Mouse (Mus musculus) left cerebral cortex, postnatal 14 days (tissue): ENCODE data around the gene Ino80d. TPM values are rescaled to one million over a fixed set of nuclear protein-coding genes. Genes with fewer than 3 reads are reported as not detected.
"Not testable (repeated sequence)": the region's sequence is repeated elsewhere in the genome, so short reads cannot be mapped to it uniquely, and the experiment has no call there.

Experiments used
- DNase-seq, 2 experiments: peaks; one replicate each; pipeline ENCODE4 v3.0.0; 2021 to 2022; ENCODE audit warnings: low spot score in 2 of 2, mixed read lengths in 1 of 2
- intact Hi-C: fragments of 180-260 bp; cut with DNase I; formaldehyde crosslinking; loops from one replicate; pipeline ENCODE4 v1.15.1; 2025
- long read RNA-seq, 2 experiments: library from polyadenylated mRNA; stranded (forward); transcript quantifications; one replicate each; pipeline ENCODE4 v2.0.0; 2021
- total RNA-seq, 2 experiments: library from RNA; stranded (reverse); gene quantifications; 2 replicates each; pipeline ENCODE4 v1.2.3; 2021

The Ino80d gene
- 10 to 100 TPM; 27.4 to 29.6 TPM for total RNA-seq
- long read RNA-seq, experiment 1, partial matches to known transcripts = 0 of 31 reads
- long read RNA-seq, experiment 1, other reads (novel, unspliced or antisense) = 31 of 31 reads
- long read RNA-seq, experiment 2, partial matches to known transcripts = 0 of 34 reads
- long read RNA-seq, experiment 2, other reads (novel, unspliced or antisense) = 34 of 34 reads

DNA sequence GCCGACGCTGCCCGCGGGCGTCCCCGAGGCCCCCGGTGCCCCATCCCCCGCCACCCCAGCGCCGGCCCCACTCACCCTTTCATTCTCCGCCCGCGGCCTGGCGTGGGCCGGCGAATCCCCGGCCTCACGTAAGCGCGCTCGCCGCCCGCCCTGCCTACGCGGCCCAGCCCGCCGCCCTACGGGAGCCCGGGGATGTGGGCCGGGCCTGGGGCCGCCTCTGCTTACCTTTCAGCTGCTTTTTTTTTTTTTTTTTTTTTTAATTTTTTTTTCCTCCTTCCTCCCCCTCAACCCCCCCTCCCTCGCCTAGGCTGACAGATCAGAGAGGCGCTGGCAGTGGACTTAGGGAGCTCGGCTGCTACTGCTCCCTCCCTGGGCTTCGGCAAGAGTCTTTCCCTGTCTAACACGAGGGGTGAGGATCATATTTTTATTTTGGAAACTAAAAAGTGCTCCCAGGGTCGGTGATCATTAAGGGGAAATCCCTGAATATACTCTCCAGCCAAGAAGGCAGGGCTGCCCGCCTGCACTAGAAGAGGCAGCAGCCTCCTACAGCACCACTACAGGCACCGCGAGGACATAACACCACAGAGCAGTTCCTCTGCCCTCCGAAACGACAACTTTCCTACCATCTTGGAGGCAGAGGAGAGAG is at the start of gene Ino80d:
Gene Ino80d (minus strand): TSS at position 532 of the 646 bp plus-strand sequence.
- peak; percentile 79 to 88 for DNase-seq

DNA sequence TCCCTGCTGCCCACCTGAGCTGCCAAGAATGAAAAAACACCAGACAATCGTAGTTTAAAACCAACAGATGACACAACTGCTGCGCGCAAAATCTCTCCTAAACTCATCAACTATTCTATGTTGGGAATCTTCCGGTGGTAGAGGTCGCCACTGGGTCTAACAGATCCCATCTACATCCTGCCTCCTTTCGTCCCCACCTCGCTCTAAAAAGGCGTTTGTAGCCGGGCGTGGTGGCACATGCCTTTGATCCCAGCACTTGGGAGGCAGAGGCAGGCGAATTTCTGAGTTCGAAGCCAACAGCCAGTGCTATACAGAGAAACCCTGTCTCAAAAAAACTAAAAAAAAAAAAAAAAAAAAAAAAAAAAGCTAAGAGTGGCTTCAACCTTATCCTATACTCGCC is 25.8 kb upstream of the Ino80d start:
- intact Hi-C loops = no loop called here
- DNase-seq = no peak

More for the DNA sequence above, at the start of gene Ino80d:
- intact Hi-C loops = no loop called here

DNA sequence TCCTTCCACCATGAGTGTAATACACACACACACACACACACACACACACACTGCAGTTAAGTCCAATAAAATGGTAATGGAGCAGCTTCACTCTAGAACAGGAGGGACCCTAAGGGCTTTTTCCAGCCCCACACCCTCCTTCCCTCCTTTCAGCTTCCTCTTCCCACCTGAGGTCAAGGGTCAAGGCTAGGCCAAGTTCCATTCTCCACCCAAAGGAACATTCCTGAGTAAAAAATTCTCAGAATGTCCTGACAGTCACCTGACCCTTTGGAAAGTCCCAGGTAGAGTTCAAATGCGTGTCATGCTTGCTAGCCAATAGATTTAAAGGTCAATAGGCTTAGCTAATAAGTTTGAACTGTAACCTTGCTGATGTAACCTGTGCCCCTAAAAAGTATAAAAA is 24.1 kb upstream of the Ino80d start:
- intact Hi-C loops = not testable (repeated sequence)

DNA sequence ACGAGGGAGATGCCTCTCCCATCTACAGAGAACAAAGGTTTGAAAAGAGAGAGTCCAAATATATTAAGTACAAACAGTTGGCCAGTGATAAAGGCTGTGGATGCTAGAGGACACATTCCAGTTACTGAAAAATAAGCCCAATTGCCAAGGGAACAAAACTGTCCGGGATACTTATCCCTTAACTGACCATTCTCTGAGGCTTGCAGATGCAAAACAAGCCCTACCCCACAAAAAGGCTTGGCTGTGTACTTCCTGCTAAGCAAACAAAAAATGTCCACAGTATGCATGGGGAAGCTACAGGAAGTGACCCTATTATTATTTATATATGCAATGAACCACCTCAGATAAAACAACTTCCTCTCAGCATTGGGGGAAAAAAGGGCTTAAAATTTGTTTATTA is 23.5 kb upstream of the Ino80d start:
- DNase-seq = no peak
- intact Hi-C loops = no loop called here

More for the DNA sequence above, 24.1 kb upstream of the Ino80d start:
- DNase-seq = not testable (repeated sequence)

DNA sequence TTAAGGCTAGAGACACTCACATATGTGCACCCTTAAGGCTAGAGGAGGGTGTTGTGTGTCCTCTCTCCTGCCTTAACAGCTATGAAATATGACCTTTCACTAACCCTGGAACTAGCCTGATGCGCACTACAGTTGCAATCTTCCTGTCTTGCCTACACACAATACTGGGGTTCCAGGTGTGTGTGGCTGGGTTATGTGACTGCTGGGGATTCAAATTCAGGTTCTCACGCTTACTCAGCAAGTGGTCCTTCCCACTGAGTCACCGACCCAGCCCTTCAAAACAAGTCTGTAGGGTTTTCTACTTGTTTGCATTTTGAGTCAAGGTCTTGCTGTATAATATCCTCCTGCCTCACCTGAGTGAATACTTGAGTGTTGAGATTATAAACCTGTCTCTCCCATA is 20.1 kb upstream of the Ino80d start:
- no peak for DNase-seq
- intact Hi-C loops = no loop called here

DNA sequence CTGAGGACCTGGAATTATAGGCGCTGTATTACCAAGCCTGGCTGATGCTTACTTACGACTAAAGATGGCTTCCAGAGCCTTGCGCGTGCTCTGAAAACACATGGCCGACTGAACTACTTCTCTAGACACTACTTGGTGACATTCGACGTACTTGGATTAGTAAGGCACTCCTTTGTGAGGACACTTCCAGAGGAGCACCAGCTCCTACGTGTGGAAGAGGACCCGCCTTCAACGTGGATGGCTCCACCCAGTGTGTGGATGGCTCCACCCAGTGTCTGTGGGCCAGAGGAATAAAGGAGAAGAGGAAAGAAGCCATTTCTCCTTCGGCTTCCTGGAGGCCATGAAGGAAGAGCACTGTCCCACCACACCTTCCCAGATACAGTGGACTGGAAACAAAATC is 17.3 kb upstream of the Ino80d start:
- no peak for DNase-seq
- intact Hi-C loops = no loop called here

DNA sequence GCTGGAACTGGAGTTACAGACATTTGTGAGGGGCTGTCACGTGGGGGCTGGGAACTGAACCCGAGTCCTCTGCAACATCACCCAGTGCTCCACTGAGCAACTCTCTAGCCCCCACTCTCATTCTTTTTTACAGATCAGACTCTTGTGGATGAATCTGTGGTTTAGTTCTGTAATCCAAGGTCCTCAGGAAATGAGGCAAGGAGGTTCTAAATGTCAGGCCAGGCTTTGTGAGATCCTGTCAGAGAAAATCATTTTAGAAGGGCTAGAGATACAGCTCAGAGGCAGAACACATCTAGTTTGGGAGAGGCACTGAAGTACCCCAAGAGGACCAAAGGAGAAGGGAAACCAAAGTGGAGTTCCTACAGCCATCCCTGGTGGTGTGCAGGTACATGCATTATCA is 16.4 kb upstream of the Ino80d start:
- intact Hi-C loops = no loop called here
- DNase-seq = no peak

DNA sequence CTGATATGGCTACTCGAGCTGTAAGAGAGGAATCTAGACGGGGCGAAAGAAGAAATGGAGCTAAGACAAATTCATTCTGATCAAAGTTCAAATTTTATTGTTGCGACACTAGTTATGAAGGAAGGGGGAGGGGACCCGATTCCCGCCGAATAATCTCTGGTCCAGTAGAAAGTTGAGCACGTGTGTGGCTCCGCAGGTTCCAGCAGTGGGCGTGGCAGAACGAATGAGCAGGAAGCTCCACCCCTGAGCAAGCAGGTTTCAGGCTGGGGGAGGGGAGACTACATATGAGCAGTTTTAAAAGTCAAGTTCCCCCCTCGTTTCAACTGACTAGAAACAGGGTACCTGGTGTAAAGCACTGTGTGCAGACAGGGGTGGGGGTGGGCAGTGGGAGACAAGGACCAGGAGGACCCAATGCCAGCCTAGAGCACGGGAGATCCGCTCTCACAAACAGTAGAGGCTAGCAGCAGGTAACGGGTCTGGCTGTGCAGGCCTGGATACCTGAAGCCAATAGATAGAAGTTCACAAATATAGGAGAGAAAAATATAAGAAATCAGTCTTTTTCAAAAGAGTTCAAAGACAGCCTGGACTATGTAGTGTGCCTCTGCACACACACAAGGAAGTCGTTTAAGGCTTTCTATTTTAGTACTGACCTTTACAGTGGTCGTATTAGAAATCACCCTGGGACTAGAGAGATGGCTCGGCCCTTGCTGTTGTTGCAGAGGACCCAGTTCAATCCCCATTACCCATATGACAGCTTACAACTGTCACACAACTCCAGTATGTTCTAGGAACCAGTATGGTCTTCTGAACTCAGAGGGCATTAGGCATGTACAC is 15.6 kb upstream of the Ino80d start:
- no peak for DNase-seq
- intact Hi-C loops = no loop called here

DNA sequence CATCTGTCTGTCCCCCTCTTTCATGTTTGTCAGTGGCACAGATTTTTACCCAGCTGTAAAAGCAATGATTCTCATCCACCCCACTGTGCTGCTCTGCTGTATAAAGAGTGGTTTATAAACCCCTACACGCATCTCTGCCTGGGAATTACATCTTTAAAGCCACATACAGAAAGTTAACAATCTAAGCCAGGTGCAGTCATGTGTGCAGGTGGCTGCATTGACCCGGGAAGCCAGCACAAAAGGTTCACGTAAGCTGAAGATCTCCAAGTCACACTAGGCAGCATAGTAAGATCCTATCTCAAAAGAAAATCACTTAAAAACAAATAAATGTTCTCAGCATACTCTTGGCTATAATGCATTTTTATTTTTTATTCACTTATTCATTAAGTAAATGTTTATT is 14.8 kb upstream of the Ino80d start:
- intact Hi-C loops = no loop called here
- DNase-seq = no peak

DNA sequence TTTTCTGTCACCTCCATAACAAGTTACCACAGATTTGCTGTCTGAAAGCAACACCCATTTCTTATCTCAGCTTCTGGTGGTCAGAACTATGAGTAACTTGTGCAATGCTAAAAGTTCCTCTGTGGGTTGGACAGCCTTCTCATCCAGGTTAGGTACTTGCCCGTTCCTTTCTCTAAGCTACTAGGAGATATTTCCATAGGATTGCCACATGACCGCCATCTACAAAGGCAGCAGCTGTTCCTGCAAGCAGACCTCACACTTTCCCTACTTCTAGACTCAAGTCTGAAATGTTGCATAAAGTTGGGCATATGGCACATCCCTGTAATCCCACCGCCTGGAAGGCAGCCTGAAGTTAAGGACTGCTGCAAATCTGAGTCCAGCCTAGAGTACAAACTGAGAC is 11.7 kb upstream of the Ino80d start:
- peak in 1 of 2 experiments; percentile 42 for DNase-seq
- intact Hi-C loops = no loop called here

DNA sequence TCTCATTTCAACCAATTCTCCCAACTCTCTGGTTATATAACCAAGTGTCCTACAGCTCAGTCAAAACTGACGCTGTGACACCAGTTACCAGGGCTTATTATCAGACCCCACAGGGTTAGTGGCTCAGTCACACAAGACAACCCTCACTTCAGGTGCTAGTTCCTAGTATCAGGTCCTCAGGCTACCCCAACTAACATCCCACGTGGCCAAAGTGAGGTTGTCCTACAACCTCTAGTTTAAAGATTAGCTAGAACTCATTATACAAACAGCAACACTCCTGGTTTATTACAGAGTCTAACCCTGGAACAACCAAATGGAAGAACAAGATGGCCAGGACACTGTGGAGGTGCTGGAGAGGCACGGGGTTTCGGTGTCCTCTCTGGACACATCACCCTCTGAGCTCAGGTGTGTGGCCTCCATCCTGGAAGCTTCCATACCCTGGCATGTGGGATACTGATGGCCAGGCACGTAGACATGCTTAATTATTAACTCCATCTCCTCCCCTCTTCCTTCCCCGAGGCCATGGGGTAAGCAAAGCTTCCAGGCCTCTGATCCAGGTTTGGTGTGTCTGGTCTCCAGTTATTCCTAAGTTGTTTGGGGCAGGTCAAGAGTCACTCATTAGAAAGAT is 9.5 kb upstream of the Ino80d start:
- no peak for DNase-seq
- intact Hi-C loops = no loop called here

DNA sequence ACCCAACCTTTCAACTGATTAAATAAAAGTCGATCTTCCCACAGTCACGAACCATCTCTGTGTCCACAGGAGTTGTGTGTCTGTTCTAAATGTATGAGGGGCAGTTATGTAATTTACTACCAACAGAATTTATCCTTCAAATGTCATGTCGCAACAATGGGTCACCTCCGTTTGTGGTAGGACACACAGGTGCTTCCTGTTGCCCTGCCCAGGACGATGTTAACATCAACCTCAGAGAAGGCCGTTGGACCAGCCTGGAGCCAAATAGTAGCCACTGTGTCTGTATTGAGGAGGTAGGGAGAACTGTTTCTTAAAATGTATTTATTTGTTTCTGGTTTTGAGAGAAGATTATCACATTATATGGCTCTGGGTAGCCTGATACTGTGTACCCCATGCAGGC is 7.5 kb upstream of the Ino80d start:
- intact Hi-C loops = no loop called here
- no peak for DNase-seq

DNA sequence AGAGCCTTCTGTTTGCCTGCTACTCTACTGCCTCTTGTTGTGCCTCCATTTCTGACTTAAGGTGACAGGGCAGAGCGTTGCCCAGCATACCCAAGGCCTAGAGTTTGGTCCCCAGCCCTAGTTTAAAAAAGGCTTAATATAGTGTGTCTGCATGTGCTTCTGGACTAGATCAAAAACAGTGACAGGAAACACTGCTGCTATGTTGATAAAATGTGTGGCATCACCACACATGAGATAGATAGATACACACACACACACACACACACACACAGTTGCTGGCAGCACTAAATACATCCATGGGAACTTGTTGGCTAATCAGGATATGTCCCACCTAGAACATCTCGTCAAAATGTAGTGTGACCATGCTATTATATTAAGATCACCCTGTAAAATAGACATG is 5.9 kb upstream of the Ino80d start:
- no peak for DNase-seq
- intact Hi-C loops = no loop called here

DNA sequence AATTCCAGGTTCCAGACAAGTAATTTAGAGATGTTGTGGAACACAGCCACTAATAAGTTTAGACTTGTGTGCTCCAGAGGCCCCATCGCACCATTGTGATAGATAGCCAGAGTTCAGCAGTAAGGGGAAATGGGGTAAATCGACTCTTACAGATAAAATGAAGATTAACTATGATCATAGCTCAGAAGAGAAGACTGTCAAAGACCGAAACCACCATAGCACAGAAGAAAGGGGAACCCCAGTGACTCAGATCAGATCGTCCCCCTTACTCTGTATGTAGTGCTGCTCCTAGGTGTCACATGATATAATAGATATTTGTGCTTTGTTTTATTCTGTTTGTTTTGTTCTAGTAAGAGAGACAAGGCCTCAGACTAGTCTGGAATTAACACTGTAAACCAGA is 5.2 kb upstream of the Ino80d start:
- DNase-seq = no peak
- intact Hi-C loops = no loop called here

DNA sequence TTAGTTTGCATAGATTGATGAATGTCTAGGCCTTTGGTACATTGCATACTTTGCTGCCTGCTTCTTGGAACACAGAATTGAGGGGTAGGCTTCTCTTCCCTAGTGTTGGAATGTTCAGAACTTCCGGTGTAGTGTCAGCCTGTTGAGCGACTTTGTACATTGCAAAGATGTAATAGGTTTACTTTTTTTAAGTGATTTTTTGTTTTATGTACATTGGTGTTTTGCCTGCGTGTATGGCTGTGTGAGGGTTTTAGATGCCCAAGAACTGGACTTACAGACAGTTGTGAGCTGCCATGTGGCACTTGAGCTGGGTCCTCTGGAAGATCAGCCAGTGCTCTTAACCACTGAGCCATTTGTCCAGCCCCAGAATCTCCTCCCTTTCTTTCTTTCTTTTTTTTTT is 1.1 kb upstream of the Ino80d start:
- DNase-seq = no peak
- intact Hi-C loops = no loop called here

DNA sequence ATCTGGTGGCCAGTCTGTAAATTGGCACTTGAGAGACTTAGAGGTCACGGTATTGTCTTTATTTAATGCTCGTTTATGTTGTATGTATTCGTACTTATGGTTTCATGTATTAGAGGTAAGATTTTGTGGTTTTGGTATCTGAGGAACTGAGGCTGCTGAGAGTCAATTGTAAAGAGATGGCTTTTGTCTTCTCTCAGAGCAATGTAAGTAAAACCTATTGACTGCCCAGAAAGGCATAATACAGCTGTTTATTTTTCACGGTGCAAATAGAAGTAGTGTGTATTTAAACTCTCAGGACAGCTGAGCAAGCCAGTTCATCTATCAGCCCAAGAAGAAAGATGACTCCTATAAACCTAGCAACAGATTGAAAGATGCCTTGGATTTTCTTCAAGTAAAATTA is 629 bp upstream of the Ino80d start:
- DNase-seq = no peak
- intact Hi-C loops = no loop called here

DNA sequence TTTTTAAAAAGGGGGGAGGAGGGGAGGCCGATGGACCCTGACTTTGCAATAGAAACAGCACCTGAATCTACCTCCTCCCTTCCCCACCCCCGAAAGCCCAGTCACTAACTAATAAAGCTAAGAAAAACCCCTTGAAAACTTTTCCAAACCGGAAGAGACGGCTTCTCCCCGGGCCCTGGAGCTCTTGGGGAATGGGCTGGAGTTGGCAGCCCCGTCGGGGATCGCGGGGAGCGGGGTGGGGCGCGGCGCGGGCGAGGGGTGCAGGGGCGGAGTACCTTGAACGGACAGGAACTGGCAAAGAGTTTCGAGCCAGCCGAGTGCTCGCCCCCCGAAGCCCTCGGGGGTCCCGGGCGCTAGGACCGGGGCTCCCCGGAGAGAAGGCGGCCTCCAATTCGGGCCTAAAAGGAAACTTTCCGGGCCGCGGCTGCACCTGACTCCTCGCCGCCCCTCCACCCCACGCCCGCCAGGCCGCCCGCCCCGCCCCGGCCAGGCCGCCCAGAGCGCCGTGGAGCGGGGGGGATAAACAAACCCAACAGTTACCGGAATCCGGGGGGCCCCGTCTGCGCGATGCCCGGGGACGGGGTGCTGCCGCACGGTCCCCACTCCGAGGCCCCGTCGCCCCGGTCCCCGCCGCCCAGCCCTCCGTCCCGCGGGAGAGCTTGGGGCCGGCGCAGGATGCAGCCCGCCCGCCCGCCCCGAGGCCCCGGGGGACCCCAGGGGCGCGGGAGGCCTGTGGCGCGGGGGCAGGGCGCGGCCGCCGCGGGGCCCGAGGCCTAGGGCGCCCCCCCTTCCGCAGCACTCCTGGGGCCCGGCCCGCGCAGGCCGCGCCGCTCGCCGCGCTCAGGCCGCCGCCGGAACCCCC is 962 bp downstream of the Ino80d start:
- intact Hi-C loops = no loop called here
- peak; percentile 15 to 22 for DNase-seq

DNA sequence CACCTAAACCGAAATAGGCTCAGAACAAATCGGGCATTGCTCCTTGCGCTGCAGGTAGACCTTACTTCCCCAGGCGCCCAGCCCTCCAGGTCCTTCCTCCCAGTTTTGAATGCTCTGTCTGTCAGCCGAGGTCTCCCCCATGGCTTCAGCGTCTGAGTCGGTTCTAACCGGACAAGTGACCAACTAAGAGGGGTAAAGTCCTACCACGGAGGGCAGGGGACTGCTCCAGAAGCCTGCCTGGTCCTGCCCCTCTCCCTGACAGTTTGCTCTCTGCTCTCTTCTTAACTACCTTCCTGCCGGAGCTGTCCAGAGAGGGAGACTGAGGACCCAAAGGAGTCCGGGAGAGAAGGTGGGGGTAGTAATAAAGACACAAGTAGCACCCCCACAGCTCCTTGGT is 1.6 kb downstream of the Ino80d start:
- peak; percentile 15 to 17 for DNase-seq
- intact Hi-C loops = no loop called here

DNA sequence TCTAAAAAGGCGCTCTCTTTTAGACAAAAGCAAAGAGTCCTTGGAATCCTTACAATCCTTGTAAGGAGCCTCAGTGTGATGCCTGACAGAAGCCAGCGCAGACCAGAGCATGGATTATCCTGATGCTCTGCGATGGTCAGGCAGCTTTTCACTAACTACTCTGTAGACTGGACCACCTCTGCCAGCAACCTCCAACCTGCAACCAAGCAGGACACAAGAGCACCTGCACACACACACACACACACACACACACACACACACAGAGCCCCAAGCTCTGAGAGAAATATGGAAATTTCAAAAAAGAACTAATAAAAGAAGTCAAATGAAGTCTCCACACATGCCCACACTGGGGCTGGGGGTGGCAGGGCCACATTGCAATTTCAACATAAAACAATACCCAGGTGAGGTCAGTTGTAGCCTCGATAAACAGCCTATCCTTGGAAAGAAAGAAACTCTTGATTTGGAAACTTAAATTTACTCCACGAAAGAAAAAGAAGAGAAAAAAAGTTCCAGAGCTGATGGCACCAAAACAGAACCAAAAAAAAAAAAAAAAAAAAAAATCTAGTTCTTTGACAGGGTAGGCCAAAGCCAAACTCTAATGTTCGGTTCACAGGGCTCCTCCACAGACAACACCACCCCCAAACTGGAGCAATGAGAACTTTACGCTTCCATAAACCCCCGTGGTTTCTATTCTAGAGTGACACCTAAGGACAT is 2.2 kb downstream of the Ino80d start:
- DNase-seq = no peak
- intact Hi-C loops = no loop called here
